Mouse (Mus musculus) limb, embryonic 14.5 days (tissue): ENCODE results near the gene Ano2. TPM values are rescaled to one million over a fixed set of nuclear protein-coding genes. Genes with fewer than 3 reads are reported as not detected.

Source experiments
- ATAC-seq: fragments of 200-750 bp; cut with Nextera tagmentation; 2 replicates; pipeline ENCODE4 v1.8.0; 2017; ENCODE audit warnings: low read depth, moderate number of reproducible peaks, moderate TSS enrichment; ENCODE audit not compliant: low FRiP score
- DNase-seq: peaks from one replicate; pipeline ENCODE4 v3.0.0-alpha.2; 2015; ENCODE audit warnings: low spot score
- H3K27ac ChIP-seq: fragments of 300-500 bp; sonication (generic); replicated peaks from 2 replicates; pipeline ENCODE4 v1.5.1; 2014; ENCODE audit warnings: low read depth, mild to moderate bottlenecking, low read length, moderate library complexity, mixed read lengths
- H3K27me3 ChIP-seq: fragments of 300-500 bp; sonication (generic); 2 replicates; pipeline ENCODE4 v1.6.1; 2014; ENCODE audit warnings: low read length, mixed read lengths; ENCODE audit not compliant: control insufficient read depth, insufficient read depth
- H3K36me3 ChIP-seq: fragments of 300-500 bp; sonication (generic); 2 replicates; pipeline ENCODE4 v1.6.1; 2014; ENCODE audit warnings: mild to moderate bottlenecking, low read length, moderate library complexity, mixed read lengths; ENCODE audit not compliant: control insufficient read depth, insufficient read depth
- H3K4me1 ChIP-seq: fragments of 300-500 bp; sonication (generic); 2 replicates; pipeline ENCODE4 v1.6.1; 2014; ENCODE audit warnings: antibody characterized with exemption, low read length, mixed read lengths; ENCODE audit not compliant: control insufficient read depth, insufficient read depth
- H3K4me2 ChIP-seq: fragments of 300-500 bp; sonication (generic); replicated peaks from 2 replicates; pipeline ENCODE4 v1.6.1; 2014; ENCODE audit warnings: low read depth, mild to moderate bottlenecking, low read length, moderate library complexity; ENCODE audit not compliant: severe bottlenecking
- H3K4me3 ChIP-seq: fragments of 300-500 bp; sonication (generic); replicated peaks from 2 replicates; pipeline ENCODE4 v1.5.1; 2014; ENCODE audit warnings: low read length
- H3K9ac ChIP-seq: fragments of 300-500 bp; sonication (generic); 2 replicates; pipeline ENCODE4 v1.6.1; 2014; ENCODE audit warnings: mild to moderate bottlenecking, low read depth, low read length, moderate library complexity; ENCODE audit not compliant: severe bottlenecking
- H3K9me3 ChIP-seq: fragments of 300-500 bp; sonication (generic); 2 replicates; pipeline ENCODE4 v1.6.1; 2016; ENCODE audit warnings: low read length; ENCODE audit not compliant: control insufficient read depth
- POLR2A ChIP-seq: fragments of 200-500 bp; IDR thresholded peaks from 2 replicates; pipeline ENCODE4 v1.8.0; 2012; ENCODE audit warnings: inconsistent platforms, mild to moderate bottlenecking, moderate library complexity, borderline replicate concordance; ENCODE audit not compliant: insufficient read depth, insufficient read length; ENCODE audit errors: extremely low read depth
- WGBS: fragments of 180-500 bp; shearing (Covaris S2); extraction: QIAGEN DNeasy Blood & Tissue Kit; methylation state at CpG from one replicate; pipeline ENCODE4 v1.1.7; 2014; 5-methylcytosine and 5-hydroxymethylcytosine counted together
- polyA plus RNA-seq, 2 experiments: library from polyadenylated mRNA; depleted of rRNA in 1 of 2; stranded (reverse) in 1 of 2; unstranded in 1 of 2; fragments of >200 nt; fragmentation: Nextera tagmentation in 1 of 2; extraction: Ambion mirVana in 1 of 2; gene quantifications; 2 replicates each; pipeline versions ENCODE4 v1.2.1 to v1.2.3; 2012 to 2014

Gene Ano2
- polyA plus RNA-seq, 2 experiments, result 0.14 TPM; not detected in 1

- TF ChIP-seq POLR2A, result no peak
- 93% methylated on average over 10 of the region's 10 CpGs for WGBS
- no peak for DNase-seq
Measured at GRCm38 (mm10) chr6:125743203-125744100, 53.2 kb downstream of the Ano2 start.

GRCm38 (mm10) chr6:125747322-125747930 lies 57.2 kb downstream of the Ano2 start:
- Histone ChIP-seq H3K4me3 (no peak overlapping the region), H3K9ac (no peak overlapping the region), H3K36me3 (no peaks in the 10 kb centered on the region), H3K4me1 (peaks cover 10% of the 10 kb centered on the region), H3K27ac (no peak overlapping the region), H3K9me3 (no peaks in the 10 kb centered on the region), H3K4me2 (no peak overlapping the region), H3K27me3 (no peaks in the 10 kb centered on the region)
- WGBS, result 29% methylated on average over 10 of the region's 10 CpGs
- peak; percentile 50; the same call in 1 of the 2 replicates for ATAC-seq
- no peak for TF ChIP-seq POLR2A
- DNase-seq, result peak; percentile 11

More at GRCm38 (mm10) chr6:125743203-125744100, 53.2 kb downstream of the Ano2 start:
- Histone ChIP-seq H3K27ac (no peak overlapping the region), H3K4me2 (no peak overlapping the region), H3K36me3 (no peaks in the 10 kb centered on the region), H3K9ac (no peak overlapping the region), H3K4me1 (peaks cover 10% of the 10 kb centered on the region), H3K4me3 (no peak overlapping the region), H3K9me3 (no peaks in the 10 kb centered on the region), H3K27me3 (no peaks in the 10 kb centered on the region)
- ATAC-seq, result no peak

- no peak for TF ChIP-seq POLR2A
Measured at GRCm38 (mm10) chr6:125748646-125749045, 58.4 kb downstream of the Ano2 start.

GRCm38 (mm10) chr6:125762851-125763519 lies 72.8 kb downstream of the Ano2 start:
- DNase-seq, result no peak
- Histone ChIP-seq H3K4me1 (no peaks in the 10 kb centered on the region), H3K27me3 (no peaks in the 10 kb centered on the region), H3K9me3 (no peaks in the 10 kb centered on the region), H3K27ac (no peak overlapping the region), H3K4me2 (no peak overlapping the region), H3K4me3 (no peak overlapping the region), H3K9ac (no peak overlapping the region), H3K36me3 (no peaks in the 10 kb centered on the region)
- no peak for TF ChIP-seq POLR2A
- 47% methylated on average over 11 of the region's 11 CpGs for WGBS
- ATAC-seq, result no peak

More at GRCm38 (mm10) chr6:125748646-125749045, 58.4 kb downstream of the Ano2 start:
- Histone ChIP-seq H3K9me3 (no peaks in the 10 kb centered on the region), H3K4me3 (no peak overlapping the region), H3K27ac (no peak overlapping the region), H3K4me1 (peaks cover 10% of the 10 kb centered on the region), H3K36me3 (no peaks in the 10 kb centered on the region), H3K9ac (no peak overlapping the region), H3K27me3 (no peaks in the 10 kb centered on the region), H3K4me2 (no peak overlapping the region)
- WGBS, result 49% methylated on average over 3 of the region's 3 CpGs
- ATAC-seq (no peak), DNase-seq (no peak)

- WGBS, result 21% methylated on average over 5 of the region's 5 CpGs
- H3K27me3 ChIP-seq, result no peaks in the 10 kb centered on the region
- no peak overlapping the region for H3K9ac ChIP-seq
- H3K9me3 ChIP-seq, result no peaks in the 10 kb centered on the region
- no peak overlapping the region for H3K4me2 ChIP-seq
- no peak for ATAC-seq
- H3K4me3 ChIP-seq, result no peak overlapping the region
- no peak overlapping the region for H3K27ac ChIP-seq
- no peak for TF ChIP-seq POLR2A
- H3K4me1 ChIP-seq, result no peaks in the 10 kb centered on the region
- DNase-seq, result no peak
- H3K36me3 ChIP-seq, result no peaks in the 10 kb centered on the region
Measured at GRCm38 (mm10) chr6:125773256-125773655, 83.0 kb downstream of the Ano2 start.
